Mouse (Mus musculus) lung, adult 2 months (tissue): Measurements from ENCODE around the gene Xrcc5.

Experiments used
- CTCF ChIP-seq: fragments of 200-500 bp; IDR thresholded peaks from 2 replicates; pipeline ENCODE4 v1.5.1; 2011; ENCODE audit warnings: mild to moderate bottlenecking, low read length, control low read depth; ENCODE audit not compliant: insufficient read depth
- POLR2A ChIP-seq: fragments of 200-500 bp; IDR thresholded peaks from 2 replicates; pipeline ENCODE4 v1.6.1; 2011; ENCODE audit warnings: low read depth, mild to moderate bottlenecking, control low read depth, low read length, borderline replicate concordance; ENCODE audit errors: extremely low read depth

- TF ChIP-seq CTCF: no peak
- TF ChIP-seq POLR2A: no peak
These were observed 47.6 kb downstream of the Xrcc5 start for GRCm38 (mm10) chr1:72354856-72355255.
